Mouse (Mus musculus): Measurements from ENCODE around the gene Slc24a4. TPM values are rescaled to one million over a fixed set of nuclear protein-coding genes. Genes with fewer than 3 reads are reported as not detected.
"Not testable (repeated sequence)": the region's sequence is repeated elsewhere in the genome, so short reads cannot be mapped to it uniquely, and the experiment has no call there.

Slc24a4 gene
- polyA plus RNA-seq, 1 experiment from 2014 or later, result 0.49 TPM

DNA sequence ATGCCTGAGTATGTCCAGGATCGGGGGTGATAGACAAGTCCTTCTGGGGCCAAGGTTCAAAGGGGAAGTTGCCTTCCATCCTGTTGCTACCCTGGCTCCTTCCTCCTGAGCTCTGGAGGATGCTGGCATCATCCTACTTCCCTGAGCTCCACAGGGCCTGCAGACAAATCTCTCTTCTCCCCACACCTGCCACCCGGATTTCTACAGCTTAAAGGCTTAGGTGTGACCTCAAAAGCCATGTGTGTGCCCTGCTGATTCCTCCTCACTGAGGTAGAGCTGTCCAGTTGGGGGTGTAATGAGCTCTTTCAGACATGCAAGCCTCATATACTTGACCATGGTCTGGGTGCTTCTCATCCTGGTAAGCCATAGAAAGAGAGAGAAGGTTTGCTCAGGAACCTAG lies 82.3 kb downstream of the Slc24a4 start:
- WGBS, result 54% methylated on average over 2 of the region's 2 CpGs
- no peaks in the 10 kb centered on the region for H3K9me3 ChIP-seq
- no peak overlapping the region for H3K27ac ChIP-seq
- H3K4me2 ChIP-seq, result no peak overlapping the region
- no peak for ATAC-seq (ENCODE audit: insufficient read depth, low FRiP score, low read depth)
- H3K27me3 ChIP-seq (replicated peaks), result no peaks in the 10 kb centered on the region
- no peaks in the 10 kb centered on the region for H3K36me3 ChIP-seq
- no peak overlapping the region for H3K4me3 ChIP-seq (replicated peaks)
- no peak overlapping the region for H3K9ac ChIP-seq
- no peaks in the 10 kb centered on the region for H3K4me1 ChIP-seq

- no peaks in the 10 kb centered on the region for H3K4me1 ChIP-seq
- ATAC-seq (ENCODE audit: insufficient read depth, low FRiP score, low read depth), result no peak
- H3K4me2 ChIP-seq, result no peak overlapping the region
- no peaks in the 10 kb centered on the region for H3K9me3 ChIP-seq
- no peaks in the 10 kb centered on the region; the same call in 1 of the 2 replicates for H3K27me3 ChIP-seq (replicated peaks)
- H3K9ac ChIP-seq, result no peak overlapping the region
- no peaks in the 10 kb centered on the region for H3K36me3 ChIP-seq
- 91% methylated on average over 6 of the region's 6 CpGs for WGBS
- H3K4me3 ChIP-seq (replicated peaks), result no peak overlapping the region
- H3K27ac ChIP-seq, result no peak overlapping the region
Measured at GRCm38 (mm10) chr12:102223404-102223803, 94.9 kb downstream of the Slc24a4 start.

DNA sequence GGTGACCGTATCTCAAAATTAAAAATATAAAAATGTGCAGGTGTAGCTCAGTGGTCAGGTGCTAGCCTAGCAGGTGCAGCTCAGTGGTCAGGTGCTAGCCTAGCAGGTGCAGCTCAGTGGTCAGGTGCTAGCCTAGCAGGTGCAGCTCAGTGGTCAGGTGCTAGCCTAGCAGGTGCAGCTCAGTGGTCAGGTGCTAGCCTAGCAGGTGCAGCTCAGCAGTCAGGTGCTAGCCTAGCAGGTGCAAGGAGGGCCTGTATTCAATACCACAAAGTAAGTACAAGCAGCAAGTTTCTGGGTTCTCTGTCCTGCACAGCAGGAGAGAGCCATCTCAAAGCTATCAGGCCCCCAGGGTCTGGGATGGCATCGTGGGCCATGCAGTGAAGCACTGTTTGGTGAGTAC lies 95.6 kb downstream of the Slc24a4 start:
- not testable (repeated sequence) for H3K27me3 ChIP-seq (replicated peaks); H3K4me2 ChIP-seq; H3K27ac ChIP-seq; ATAC-seq (ENCODE audit: insufficient read depth, low FRiP score, low read depth); H3K9ac ChIP-seq; H3K4me1 ChIP-seq; H3K4me3 ChIP-seq (replicated peaks); H3K9me3 ChIP-seq; H3K36me3 ChIP-seq
- WGBS, result 81% methylated on average over 2 of the region's 2 CpGs

DNA sequence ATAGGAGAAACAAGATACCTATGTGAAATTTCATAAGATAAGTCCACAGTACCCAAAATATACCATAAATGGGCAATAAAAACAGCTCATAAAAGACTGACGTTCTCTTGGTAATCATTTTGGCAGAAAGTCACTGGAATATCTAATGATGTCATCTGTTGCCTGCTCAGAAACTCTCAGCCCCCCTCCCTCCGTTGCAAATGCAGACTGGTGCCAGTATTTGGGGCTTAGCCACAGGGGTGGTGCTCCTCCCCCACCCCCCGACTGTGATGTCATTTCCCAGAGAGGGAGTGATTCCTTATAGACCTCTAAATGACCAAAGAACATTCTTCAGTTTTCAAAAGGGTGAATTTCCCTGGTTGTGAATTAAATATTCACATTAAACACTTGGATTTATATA lies 96.6 kb downstream of the Slc24a4 start:
- H3K27ac ChIP-seq, result no peak overlapping the region
- no peak for ATAC-seq (ENCODE audit: insufficient read depth, low FRiP score, low read depth)
- no peak overlapping the region for H3K4me3 ChIP-seq (replicated peaks)
- no peak overlapping the region for H3K9ac ChIP-seq
- WGBS, result 40% methylated on average over 3 of the region's 3 CpGs
- H3K9me3 ChIP-seq, result no peaks in the 10 kb centered on the region
- H3K36me3 ChIP-seq, result no peaks in the 10 kb centered on the region
- no peaks in the 10 kb centered on the region for H3K4me1 ChIP-seq
- no peak overlapping the region for H3K4me2 ChIP-seq
- H3K27me3 ChIP-seq (replicated peaks), result no peaks in the 10 kb centered on the region; the same call in 1 of the 2 replicates

DNA sequence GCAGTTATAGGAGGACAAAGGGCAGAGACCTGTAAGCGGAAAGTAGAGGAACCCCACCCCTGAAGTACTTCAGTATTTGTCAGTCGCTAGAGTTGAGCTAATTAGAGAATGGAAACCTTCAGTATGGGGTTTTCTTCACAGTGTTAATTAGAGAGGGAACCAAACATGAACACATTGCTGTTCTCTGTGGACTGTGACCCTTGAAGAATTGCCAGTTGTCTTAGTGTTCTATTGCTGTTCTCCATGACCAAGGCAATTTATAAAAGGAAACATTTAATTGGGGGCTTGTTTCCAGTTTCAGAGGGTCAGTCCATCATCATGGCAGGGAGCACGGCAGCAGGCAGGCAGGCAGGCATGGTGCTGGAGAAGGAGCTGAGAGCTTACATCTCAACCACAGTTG lies 107.0 kb downstream of the Slc24a4 start:
- no peaks in the 10 kb centered on the region for H3K27me3 ChIP-seq (replicated peaks)
- WGBS, result 75% methylated on average over 3 of the region's 3 CpGs
- no peak for ATAC-seq (ENCODE audit: insufficient read depth, low FRiP score, low read depth)

DNA sequence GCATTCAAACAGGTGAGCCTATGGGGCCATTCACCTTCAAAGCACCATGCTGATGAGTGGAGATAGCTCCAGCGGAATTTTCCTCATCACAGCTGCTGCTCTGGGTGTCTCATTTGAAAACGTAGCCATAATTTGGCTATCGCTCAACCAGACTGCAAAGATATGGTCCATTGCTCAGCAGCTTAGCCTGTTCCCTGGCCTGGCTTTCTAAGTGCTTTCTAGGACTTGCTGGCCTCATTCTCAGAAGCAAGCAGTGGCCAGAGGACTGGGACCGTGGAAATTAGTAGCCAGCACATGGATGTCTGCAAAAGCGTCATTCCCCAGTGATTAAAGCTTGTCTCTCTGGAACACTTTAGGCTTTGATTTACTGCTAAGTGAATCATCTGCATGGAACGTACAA lies 107.8 kb downstream of the Slc24a4 start:
- H3K9me3 ChIP-seq, result no peaks in the 10 kb centered on the region
- H3K9ac ChIP-seq, result no peak overlapping the region
- H3K4me2 ChIP-seq, result no peak overlapping the region
- H3K36me3 ChIP-seq, result no peaks in the 10 kb centered on the region
- no peaks in the 10 kb centered on the region for H3K27me3 ChIP-seq (replicated peaks)
- H3K27ac ChIP-seq, result no peak overlapping the region
- ATAC-seq (ENCODE audit: insufficient read depth, low FRiP score, low read depth), result no peak
- WGBS, result 85% methylated on average over 6 of the region's 6 CpGs
- H3K4me3 ChIP-seq (replicated peaks), result no peak overlapping the region
- H3K4me1 ChIP-seq, result no peaks in the 10 kb centered on the region

More for the DNA sequence above, 107.0 kb downstream of the Slc24a4 start:
- H3K4me1 ChIP-seq, result no peaks in the 10 kb centered on the region
- H3K9me3 ChIP-seq, result no peaks in the 10 kb centered on the region
- H3K9ac ChIP-seq, result no peak overlapping the region
- no peak overlapping the region for H3K4me3 ChIP-seq (replicated peaks)
- H3K36me3 ChIP-seq, result no peaks in the 10 kb centered on the region
- no peak overlapping the region for H3K4me2 ChIP-seq
- no peak overlapping the region for H3K27ac ChIP-seq

GRCm38 (mm10) chr12:102242076-102242722 lies 113.7 kb downstream of the Slc24a4 start:
- Histone ChIP-seq H3K4me2 (no peak overlapping the region), H3K4me3 (replicated peaks) (no peak overlapping the region), H3K4me1 (no peaks in the 10 kb centered on the region), H3K9ac (no peak overlapping the region), H3K9me3 (no peaks in the 10 kb centered on the region), H3K27me3 (replicated peaks) (no peaks in the 10 kb centered on the region), H3K36me3 (no peaks in the 10 kb centered on the region), H3K27ac (no peak overlapping the region)
- peak; percentile 29; the same call in 1 of the 2 replicates for ATAC-seq (ENCODE audit: insufficient read depth, low FRiP score, low read depth)
- WGBS, result 48% methylated on average over 6 of the region's 6 CpGs

DNA sequence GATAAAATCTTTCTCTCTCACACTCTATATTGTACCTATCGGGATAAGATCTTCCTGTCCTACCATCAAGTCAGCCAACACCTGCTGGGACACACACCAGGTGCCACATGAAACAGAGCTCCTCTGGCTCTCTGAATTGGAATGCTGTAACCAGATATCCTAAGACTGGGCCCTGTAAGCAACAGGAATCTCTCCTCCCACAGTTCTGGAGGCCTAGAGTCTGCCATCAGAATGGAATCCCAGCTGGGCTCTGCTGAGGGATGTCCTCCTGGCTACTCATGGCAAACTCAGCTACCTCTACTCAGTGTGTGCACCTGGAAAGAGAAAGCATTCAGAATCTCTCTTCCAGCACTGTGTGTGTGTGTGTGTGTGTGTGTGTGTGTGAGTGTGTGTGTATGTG lies 115.4 kb downstream of the Slc24a4 start:
- H3K27me3 ChIP-seq (replicated peaks), result no peaks in the 10 kb centered on the region
- H3K9ac ChIP-seq, result no peak overlapping the region
- H3K4me2 ChIP-seq, result no peak overlapping the region
- H3K36me3 ChIP-seq, result no peaks in the 10 kb centered on the region
- no peaks in the 10 kb centered on the region for H3K4me1 ChIP-seq
- no peak overlapping the region for H3K27ac ChIP-seq
- H3K9me3 ChIP-seq, result no peaks in the 10 kb centered on the region
- H3K4me3 ChIP-seq (replicated peaks), result no peak overlapping the region
- WGBS, result 55% methylated on average over 1 of the region's 1 CpGs
- no peak for ATAC-seq (ENCODE audit: insufficient read depth, low FRiP score, low read depth)

- WGBS, result 79% methylated on average over 5 of the region's 5 CpGs
- no peak overlapping the region for H3K4me2 ChIP-seq
- no peak for ATAC-seq (ENCODE audit: insufficient read depth, low FRiP score, low read depth)
- H3K9ac ChIP-seq, result no peak overlapping the region
- no peak overlapping the region for H3K4me3 ChIP-seq (replicated peaks)
- no peaks in the 10 kb centered on the region for H3K9me3 ChIP-seq
- H3K4me1 ChIP-seq, result no peaks in the 10 kb centered on the region
- H3K27ac ChIP-seq, result no peak overlapping the region
- H3K27me3 ChIP-seq (replicated peaks), result no peaks in the 10 kb centered on the region
- no peaks in the 10 kb centered on the region for H3K36me3 ChIP-seq
Measured at GRCm38 (mm10) chr12:102246226-102246625, 117.7 kb downstream of the Slc24a4 start.

GRCm38 (mm10) chr12:102248104-102248503 lies 119.6 kb downstream of the Slc24a4 start:
- 92% methylated on average over 6 of the region's 6 CpGs for WGBS
- H3K36me3 ChIP-seq, result no peaks in the 10 kb centered on the region

GRCm38 (mm10) chr12:102250316-102250715 lies 121.8 kb downstream of the Slc24a4 start:
- WGBS, result 91% methylated on average over 4 of the region's 4 CpGs
- Histone ChIP-seq H3K27me3 (replicated peaks) (no peaks in the 10 kb centered on the region), H3K27ac (no peak overlapping the region), H3K4me3 (replicated peaks) (no peak overlapping the region), H3K4me1 (no peaks in the 10 kb centered on the region), H3K9ac (no peak overlapping the region), H3K9me3 (no peaks in the 10 kb centered on the region), H3K36me3 (no peaks in the 10 kb centered on the region), H3K4me2 (no peak overlapping the region)
- ATAC-seq (ENCODE audit: insufficient read depth, low FRiP score, low read depth), result no peak

More at GRCm38 (mm10) chr12:102248104-102248503, 119.6 kb downstream of the Slc24a4 start:
- H3K27me3 ChIP-seq (replicated peaks), result no peaks in the 10 kb centered on the region
- H3K4me3 ChIP-seq (replicated peaks), result no peak overlapping the region
- H3K9me3 ChIP-seq, result no peaks in the 10 kb centered on the region
- no peak overlapping the region for H3K4me2 ChIP-seq
- no peak overlapping the region for H3K9ac ChIP-seq
- no peak overlapping the region for H3K27ac ChIP-seq
- no peaks in the 10 kb centered on the region for H3K4me1 ChIP-seq
- no peak for ATAC-seq (ENCODE audit: insufficient read depth, low FRiP score, low read depth)

DNA sequence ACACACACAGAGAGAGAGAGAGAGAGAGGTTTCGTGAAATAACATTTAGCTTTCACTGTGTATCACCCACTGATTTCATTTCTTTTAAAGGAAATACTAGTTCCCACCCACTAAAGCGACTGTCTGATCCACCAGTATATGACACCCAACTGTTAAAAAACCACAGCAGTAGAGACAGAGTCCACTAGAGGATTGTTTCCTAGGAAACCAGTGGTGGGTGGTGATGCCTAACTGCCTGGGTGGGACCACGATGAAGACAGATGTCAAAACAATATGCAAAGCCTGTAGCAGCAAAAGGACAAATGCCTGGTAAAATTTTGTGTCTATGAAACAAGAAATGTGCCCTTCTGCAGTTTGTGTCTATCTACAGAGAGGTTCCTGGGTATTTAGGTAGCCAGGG lies 122.5 kb downstream of the Slc24a4 start:
- Histone ChIP-seq H3K9ac (no peak overlapping the region), H3K4me2 (no peak overlapping the region), H3K4me3 (replicated peaks) (no peak overlapping the region), H3K4me1 (no peaks in the 10 kb centered on the region), H3K9me3 (no peaks in the 10 kb centered on the region), H3K27me3 (replicated peaks) (no peaks in the 10 kb centered on the region), H3K36me3 (no peaks in the 10 kb centered on the region), H3K27ac (no peak overlapping the region)
- WGBS, result 81% methylated on average over 3 of the region's 3 CpGs
- no peak for ATAC-seq (ENCODE audit: insufficient read depth, low FRiP score, low read depth)

- H3K4me2 ChIP-seq, result no peak overlapping the region
- WGBS, result 65% methylated on average over 3 of the region's 3 CpGs
Measured at GRCm38 (mm10) chr12:102251985-102252384, 123.5 kb downstream of the Slc24a4 start.

More at GRCm38 (mm10) chr12:102251985-102252384, 123.5 kb downstream of the Slc24a4 start:
- no peaks in the 10 kb centered on the region for H3K4me1 ChIP-seq
- H3K27ac ChIP-seq, result no peak overlapping the region
- no peaks in the 10 kb centered on the region for H3K36me3 ChIP-seq
- H3K9me3 ChIP-seq, result no peaks in the 10 kb centered on the region
- H3K9ac ChIP-seq, result no peak overlapping the region
- ATAC-seq (ENCODE audit: insufficient read depth, low FRiP score, low read depth), result no peak
- no peak overlapping the region for H3K4me3 ChIP-seq (replicated peaks)
- no peaks in the 10 kb centered on the region for H3K27me3 ChIP-seq (replicated peaks)

Data from stomach, embryonic 15.5 days (tissue).